Mouse (Mus musculus) megakaryocyte-erythroid progenitor cell, adult 5 weeks (primary cell): ENCODE results near the gene Olfr191. TPM values are rescaled to one million over a fixed set of nuclear protein-coding genes. Genes with fewer than 3 reads are reported as not detected.

Experiments
- polyA plus RNA-seq: library from polyadenylated mRNA; stranded (reverse); fragments of >175 nt; gene quantifications from 2 replicates; pipeline ENCODE4 v1.2.3, GENCODE M21; 2012

Gene Olfr191
- polyA plus RNA-seq, result not detected in 2 replicates

GRCm38 (mm10) chr16:59089722-59090121 is at the start of gene Olfr191:
Olfr191 (minus strand) TSS chr16:59089822.

GRCm38 (mm10) chr16:59120969-59121368 is 31.3 kb upstream of the Olfr191 start, which contains the start of gene Olfr194:
Olfr194 (minus strand) TSS chr16:59121069.

GRCm38 (mm10) chr16:59111781-59112180 is 22.2 kb upstream of the Olfr191 start, which contains the start of gene Olfr193:
Olfr193 (minus strand) TSS chr16:59111881.

GRCm38 (mm10) chr16:59077905-59078304 is 11.7 kb downstream of the Olfr191 start, which contains the start of gene Olfr190:
Olfr190 (minus strand) TSS chr16:59078005.

GRCm38 (mm10) chr16:59039710-59040109 is 49.9 kb downstream of the Olfr191 start, which contains the start of gene Olfr187:
Olfr187 (minus strand) TSS chr16:59039767.

Other genes with a start within 250 kb of the Olfr191 start
- not detected in 2 replicates for gene Olfr177, start 215.1 kb downstream of the Olfr191 start, polyA plus RNA-seq
- gene Olfr178, start 197.8 kb downstream of the Olfr191 start, polyA plus RNA-seq, result not detected in 2 replicates
- not detected in 2 replicates for gene Olfr181, start 161.1 kb downstream of the Olfr191 start, polyA plus RNA-seq
- gene Olfr180, start 160.4 kb downstream of the Olfr191 start, polyA plus RNA-seq, result not detected in 2 replicates
- gene Olfr183, start 94.5 kb downstream of the Olfr191 start, polyA plus RNA-seq, result 0.06 TPM in 1 of 2 replicates, not detected in the other
- gene Olfr186, start 59.5 kb downstream of the Olfr191 start, polyA plus RNA-seq, result not detected in 2 replicates
- gene Olfr187, start 50.1 kb downstream of the Olfr191 start, polyA plus RNA-seq, result not detected in 2 replicates
- not detected in 2 replicates for gene Olfr190, start 11.8 kb downstream of the Olfr191 start, polyA plus RNA-seq
- not detected in 2 replicates for gene Olfr193, start 22.1 kb upstream of the Olfr191 start, polyA plus RNA-seq
- not detected in 2 replicates for gene Olfr194, start 31.2 kb upstream of the Olfr191 start, polyA plus RNA-seq
- gene Olfr195, start 57.2 kb upstream of the Olfr191 start, polyA plus RNA-seq, result not detected in 2 replicates
- not detected in 2 replicates for gene Olfr196, start 80.6 kb upstream of the Olfr191 start, polyA plus RNA-seq
- not detected in 2 replicates for gene Olfr198, start 113.7 kb upstream of the Olfr191 start, polyA plus RNA-seq
- gene Olfr199, start 129.9 kb upstream of the Olfr191 start, polyA plus RNA-seq, result not detected in 2 replicates
- not detected in 2 replicates for gene Olfr201, start 182.8 kb upstream of the Olfr191 start, polyA plus RNA-seq
- not detected in 2 replicates for gene Olfr202, start 197.0 kb upstream of the Olfr191 start, polyA plus RNA-seq
- not detected in 2 replicates for gene Olfr203, start 209.1 kb upstream of the Olfr191 start, polyA plus RNA-seq
- 0.02 TPM in 1 of 2 replicates, not detected in the other for gene Olfr204, start 228.4 kb upstream of the Olfr191 start, polyA plus RNA-seq
- gene Olfr205, start 241.3 kb upstream of the Olfr191 start, polyA plus RNA-seq, result not detected in 2 replicates